Mouse (Mus musculus): ENCODE data around the gene Nosip. TPM values are rescaled to one million over a fixed set of nuclear protein-coding genes. Genes with fewer than 3 reads are reported as not detected.
"Not testable (repeated sequence)": the region's sequence is repeated elsewhere in the genome, so short reads cannot be mapped to it uniquely, and the experiment has no call there.

The Nosip gene
- polyA plus RNA-seq, 1 experiment from 2014 or later = 79.5 TPM

DNA sequence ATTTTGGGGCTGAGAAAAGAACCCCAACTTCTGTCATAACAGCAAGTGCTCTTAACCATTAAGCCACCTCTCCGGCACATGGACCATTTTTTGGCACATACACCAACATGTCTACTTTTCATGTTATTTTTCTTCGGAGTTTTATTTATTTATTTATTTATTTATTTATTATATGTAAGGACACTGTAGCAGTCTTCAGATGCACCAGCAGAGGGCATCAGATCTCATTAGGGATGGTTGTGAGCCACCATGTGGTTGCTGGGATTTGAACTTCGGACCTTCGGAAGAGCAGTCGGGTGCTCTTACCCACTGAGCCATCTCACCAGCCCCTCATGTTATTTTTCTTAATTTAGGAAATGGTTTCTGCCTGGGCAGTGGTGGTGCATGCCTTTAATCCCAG, 38.5 kb upstream of the Nosip start:
- H3K4me3 ChIP-seq (replicated peaks); H3K9me3 ChIP-seq (replicated peaks); H3K27ac ChIP-seq; ATAC-seq (replicated peaks; ENCODE audit: low FRiP score); H3K27me3 ChIP-seq; H3K9ac ChIP-seq; H3K4me2 ChIP-seq: not testable (repeated sequence)
- Histone ChIP-seq H3K36me3 (peaks cover 24% of the 10 kb centered on the region), H3K4me1 (peaks cover 12% of the 10 kb centered on the region)
- 79% methylated on average over 5 of the region's 5 CpGs for WGBS

GRCm38 (mm10) chr7:45024281-45025248, 37.7 kb upstream of the Nosip start:
- Histone ChIP-seq H3K9ac (no peak overlapping the region), H3K9me3 (replicated peaks) (no peaks in the 10 kb centered on the region), H3K36me3 (peaks cover 33% of the 10 kb centered on the region)

DNA sequence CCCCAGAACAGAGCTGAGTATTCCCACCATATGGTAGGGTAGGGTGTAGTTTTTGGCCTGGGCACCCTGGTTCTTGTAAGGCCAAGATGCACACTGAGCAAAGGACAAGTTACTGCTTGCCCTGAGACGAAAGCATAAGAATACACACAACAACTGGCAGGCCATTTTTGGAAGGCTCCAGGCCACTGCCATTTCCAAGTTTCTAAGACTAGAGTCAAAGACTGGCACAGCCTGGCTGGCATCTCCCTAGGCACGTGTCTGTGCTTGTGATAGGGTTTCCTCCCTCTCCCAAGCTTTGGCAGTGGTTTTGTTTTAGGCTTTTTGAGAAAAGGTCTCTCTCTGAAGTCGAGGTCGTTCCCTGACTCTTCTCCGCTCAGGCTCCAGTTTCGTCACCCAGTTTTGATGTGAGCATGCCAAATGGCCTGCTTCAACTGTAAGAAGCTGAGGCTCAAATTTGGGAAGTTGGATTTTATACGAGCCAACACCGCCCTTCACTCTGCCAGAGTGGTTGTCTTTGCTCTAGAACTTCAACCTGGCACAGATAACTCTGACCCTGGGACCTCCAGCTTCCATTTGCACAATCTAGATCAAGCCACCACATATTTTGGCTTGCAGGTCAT, 36.5 kb upstream of the Nosip start:
- Histone ChIP-seq H3K9ac (no peak overlapping the region), H3K4me1 (no peaks in the 10 kb centered on the region), H3K27me3 (no peaks in the 10 kb centered on the region), H3K9me3 (replicated peaks) (no peaks in the 10 kb centered on the region), H3K4me3 (replicated peaks) (no peak overlapping the region), H3K27ac (0 out of 2 replicates have a peak overlapping the region, but pooled peaks have one; percentile 9), H3K4me2 (no peak overlapping the region), H3K36me3 (peaks cover 44% of the 10 kb centered on the region)
- ATAC-seq (replicated peaks; ENCODE audit: low FRiP score) = no peak
- WGBS = 78% methylated on average over 8 of the region's 8 CpGs

More at GRCm38 (mm10) chr7:45024281-45025248, 37.7 kb upstream of the Nosip start:
- ATAC-seq (replicated peaks; ENCODE audit: low FRiP score) = no peak
- Histone ChIP-seq H3K27ac (no peak overlapping the region; the same call in 1 of the 2 replicates), H3K4me1 (peaks cover 5% of the 10 kb centered on the region; the same call in 1 of the 2 replicates), H3K4me2 (no peak overlapping the region), H3K4me3 (replicated peaks) (no peak overlapping the region), H3K27me3 (0 out of 2 replicates have a peak, but pooled peaks cover 4% of the 10 kb centered on the region)
- 88% methylated on average over 15 of the region's 15 CpGs for WGBS

DNA sequence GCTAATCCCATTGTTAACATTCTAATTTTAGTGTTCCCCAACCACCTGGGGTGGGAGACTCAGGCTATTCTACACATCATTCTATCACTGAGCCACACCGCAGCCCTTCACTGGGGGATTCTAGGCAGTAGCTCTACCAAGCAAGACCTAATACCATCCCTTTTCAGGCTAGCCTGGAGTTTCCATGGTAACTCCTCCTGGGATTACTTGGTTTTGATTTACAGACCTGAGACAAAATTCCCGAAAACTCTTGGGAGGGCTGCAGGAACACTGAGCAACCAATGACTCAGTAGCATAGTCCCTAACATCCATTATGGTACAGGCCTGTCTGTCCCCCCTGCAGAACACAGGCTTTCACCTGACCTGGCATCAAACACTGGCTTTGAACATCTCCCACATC, 36.0 kb upstream of the Nosip start:
- H3K9ac ChIP-seq = no peak overlapping the region
- no peaks in the 10 kb centered on the region for H3K27me3 ChIP-seq
- no peaks in the 10 kb centered on the region for H3K9me3 ChIP-seq (replicated peaks)
- no peak overlapping the region for H3K4me2 ChIP-seq
- WGBS = 59% methylated on average over 2 of the region's 2 CpGs
- no peak overlapping the region for H3K27ac ChIP-seq
- H3K4me3 ChIP-seq (replicated peaks) = no peak overlapping the region
- no peaks in the 10 kb centered on the region for H3K4me1 ChIP-seq
- no peak for ATAC-seq (replicated peaks; ENCODE audit: low FRiP score)
- H3K36me3 ChIP-seq = peaks cover 50% of the 10 kb centered on the region

- ATAC-seq (replicated peaks; ENCODE audit: low FRiP score) = no peak
- H3K36me3 ChIP-seq = peaks cover 65% of the 10 kb centered on the region
Observed at GRCm38 (mm10) chr7:45027761-45028160, 34.5 kb upstream of the Nosip start.

DNA sequence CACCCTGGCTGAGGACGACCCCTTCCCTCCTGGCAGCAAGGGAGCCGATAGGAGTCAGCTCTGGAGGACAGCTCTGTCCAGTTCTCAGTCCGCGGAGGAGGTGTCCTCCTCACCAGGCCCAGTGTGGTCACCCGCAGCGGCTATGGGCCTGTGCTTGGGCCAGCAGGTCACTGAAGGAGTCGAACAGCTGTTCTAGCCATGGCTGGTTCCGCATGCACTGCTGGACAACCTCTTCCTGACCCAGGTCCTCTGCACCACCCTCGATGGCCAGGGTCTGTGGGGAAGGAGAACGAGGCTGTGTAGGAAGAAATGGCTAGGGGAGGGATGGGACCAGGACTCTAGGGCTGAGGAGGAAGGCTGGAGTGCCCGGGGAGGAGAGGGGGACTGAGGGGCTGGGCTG, 33.9 kb upstream of the Nosip start:
- H3K9me3 ChIP-seq (replicated peaks) = no peaks in the 10 kb centered on the region
- H3K4me1 ChIP-seq = no peaks in the 10 kb centered on the region
- H3K36me3 ChIP-seq = peaks cover 71% of the 10 kb centered on the region
- WGBS = 82% methylated on average over 11 of the region's 11 CpGs
- no peak overlapping the region for H3K9ac ChIP-seq
- H3K4me3 ChIP-seq (replicated peaks) = no peak overlapping the region
- H3K27ac ChIP-seq = no peak overlapping the region
- H3K27me3 ChIP-seq = no peaks in the 10 kb centered on the region
- H3K4me2 ChIP-seq = no peak overlapping the region
- no peak for ATAC-seq (replicated peaks; ENCODE audit: low FRiP score)

More at GRCm38 (mm10) chr7:45027761-45028160, 34.5 kb upstream of the Nosip start:
- Histone ChIP-seq H3K4me2 (no peak overlapping the region), H3K4me1 (no peaks in the 10 kb centered on the region), H3K9ac (no peak overlapping the region), H3K4me3 (replicated peaks) (no peak overlapping the region), H3K27me3 (no peaks in the 10 kb centered on the region), H3K27ac (no peak overlapping the region), H3K9me3 (replicated peaks) (no peaks in the 10 kb centered on the region)
- WGBS = 92% methylated on average over 9 of the region's 9 CpGs

DNA sequence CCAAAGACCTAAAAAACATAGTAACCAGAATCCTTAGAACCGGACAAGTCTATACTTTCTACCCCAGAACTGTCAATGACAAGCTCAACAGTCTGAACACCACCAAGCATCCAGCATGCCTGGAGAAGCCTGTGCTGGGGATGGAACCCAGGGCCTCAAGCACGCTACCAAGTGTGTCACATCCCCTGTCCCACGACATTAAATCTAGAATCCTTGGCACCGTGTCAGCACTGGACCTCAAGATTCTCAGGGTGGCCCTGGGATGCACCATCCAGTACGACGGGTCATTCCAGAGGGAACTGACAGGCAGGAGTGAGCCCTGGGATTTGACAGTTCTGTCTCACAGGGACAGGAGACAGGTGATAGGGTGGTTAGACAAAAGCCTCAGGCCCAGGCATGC, 32.2 kb upstream of the Nosip start:
- no peak overlapping the region for H3K4me2 ChIP-seq
- 94% methylated on average over 6 of the region's 6 CpGs for WGBS
- no peak overlapping the region for H3K27ac ChIP-seq
- no peak overlapping the region for H3K4me3 ChIP-seq (replicated peaks)
- no peaks in the 10 kb centered on the region for H3K4me1 ChIP-seq
- ATAC-seq (replicated peaks; ENCODE audit: low FRiP score) = no peak
- H3K9ac ChIP-seq = no peak overlapping the region
- no peaks in the 10 kb centered on the region for H3K27me3 ChIP-seq
- H3K36me3 ChIP-seq = peaks cover 87% of the 10 kb centered on the region
- H3K9me3 ChIP-seq (replicated peaks) = no peaks in the 10 kb centered on the region

- Histone ChIP-seq H3K27me3 (no peaks in the 10 kb centered on the region), H3K4me2 (no peak overlapping the region), H3K9ac (no peak overlapping the region), H3K4me3 (replicated peaks) (no peak overlapping the region), H3K36me3 (peaks cover 96% of the 10 kb centered on the region), H3K4me1 (no peaks in the 10 kb centered on the region), H3K27ac (no peak overlapping the region), H3K9me3 (replicated peaks) (no peaks in the 10 kb centered on the region)
- ATAC-seq (replicated peaks; ENCODE audit: low FRiP score) = no peak
- WGBS = 93% methylated on average over 8 of the region's 8 CpGs
Observed at GRCm38 (mm10) chr7:45030857-45031256, 31.4 kb upstream of the Nosip start.

GRCm38 (mm10) chr7:45033722-45034359, 28.4 kb upstream of the Nosip start:
- Histone ChIP-seq H3K27ac (no peak overlapping the region), H3K27me3 (no peaks in the 10 kb centered on the region), H3K36me3 (peaks cover 100% of the 10 kb centered on the region), H3K4me1 (no peaks in the 10 kb centered on the region), H3K9me3 (replicated peaks) (no peaks in the 10 kb centered on the region), H3K4me2 (no peak overlapping the region), H3K4me3 (replicated peaks) (no peak overlapping the region), H3K9ac (no peak overlapping the region)
- 94% methylated on average over 19 of the region's 19 CpGs for WGBS
- no peak for ATAC-seq (replicated peaks; ENCODE audit: low FRiP score)

DNA sequence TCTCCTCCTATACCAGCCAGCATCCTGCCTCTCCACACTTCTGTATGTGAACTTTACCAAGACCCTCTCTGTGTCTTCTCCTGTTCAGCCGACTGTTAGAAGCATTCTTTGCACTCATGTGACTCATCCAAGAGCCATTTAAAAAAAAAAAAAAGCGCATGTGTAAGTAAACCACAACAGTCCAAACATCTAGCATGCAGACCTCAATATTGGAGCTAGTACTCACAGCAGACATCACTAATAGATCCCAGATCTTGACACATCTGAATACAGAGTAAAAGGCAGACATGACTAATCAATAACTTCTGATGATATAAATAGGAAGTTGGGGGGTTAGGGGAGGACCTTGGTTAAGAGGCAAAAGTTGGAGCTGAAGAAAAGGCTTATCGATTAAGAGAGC, 26.6 kb upstream of the Nosip start:
- H3K9me3 ChIP-seq (replicated peaks) = no peaks in the 10 kb centered on the region
- WGBS = 90% methylated on average over 3 of the region's 3 CpGs
- no peak overlapping the region for H3K4me3 ChIP-seq (replicated peaks)
- no peaks in the 10 kb centered on the region for H3K27me3 ChIP-seq
- no peak overlapping the region for H3K4me2 ChIP-seq
- H3K27ac ChIP-seq = no peak overlapping the region
- no peaks in the 10 kb centered on the region for H3K4me1 ChIP-seq
- peaks cover 100% of the 10 kb centered on the region for H3K36me3 ChIP-seq
- H3K9ac ChIP-seq = no peak overlapping the region
- no peak for ATAC-seq (replicated peaks; ENCODE audit: low FRiP score)

GRCm38 (mm10) chr7:45036702-45037101, 25.5 kb upstream of the Nosip start:
- no peaks in the 10 kb centered on the region for H3K9me3 ChIP-seq (replicated peaks)
- H3K27me3 ChIP-seq = no peaks in the 10 kb centered on the region
- no peak overlapping the region for H3K4me3 ChIP-seq (replicated peaks)
- H3K4me2 ChIP-seq = no peak overlapping the region
- peaks cover 100% of the 10 kb centered on the region for H3K36me3 ChIP-seq
- no peaks in the 10 kb centered on the region for H3K4me1 ChIP-seq
- WGBS = 82% methylated on average over 11 of the region's 11 CpGs
- H3K27ac ChIP-seq = no peak overlapping the region
- H3K9ac ChIP-seq = no peak overlapping the region
- no peak for ATAC-seq (replicated peaks; ENCODE audit: low FRiP score)
